Comparison of ENCODE assay signal across 7 mouse cellular contexts in the genomic region with DNA sequence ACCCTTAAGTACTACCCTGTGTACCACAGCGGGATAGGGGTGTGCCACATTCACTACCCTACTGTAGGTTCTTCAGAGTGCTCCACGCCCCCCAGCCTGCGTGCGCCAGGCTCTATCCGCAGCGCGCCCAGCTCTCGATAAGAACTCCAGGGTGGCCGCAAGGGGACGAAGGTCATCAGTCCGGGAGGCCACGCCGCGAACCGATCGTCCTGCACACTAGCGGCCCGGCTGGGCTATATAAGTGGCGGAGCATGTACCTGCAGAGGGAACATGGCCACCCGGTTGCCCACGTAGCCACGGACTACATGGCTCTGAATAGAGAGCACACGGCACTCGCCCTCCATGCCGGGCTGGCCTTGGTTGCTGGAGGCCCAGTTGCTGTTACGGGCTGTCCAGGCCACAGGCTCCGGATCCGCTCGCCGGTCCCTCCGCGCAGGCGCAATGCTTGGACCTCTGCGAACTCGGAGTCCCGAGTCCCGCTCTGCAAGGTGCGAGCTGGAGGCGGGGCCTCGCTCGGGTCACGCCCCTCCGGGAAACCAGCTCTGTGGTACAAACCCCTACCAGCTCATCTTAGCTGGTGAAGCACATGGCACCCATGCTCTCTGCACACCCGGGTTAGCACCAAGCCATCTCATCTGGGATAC.
DNase-seq lines count a peak whose midpoint lies in the region; ATAC-seq and TF ChIP-seq lines count a peak whose summit lies in the region.

No protein-coding gene starts in this region.

- H3K4me3 ChIP-seq in forebrain, embryonic 16.5 days (replicated peaks; ENCODE audit: low read length): peak overlapping the region; percentile 52
- H3K4me3 ChIP-seq in liver, embryonic 14.5 days (ENCODE audit: insufficient read depth in 1 of 2, low read depth in 2 of 2, low read length in 2 of 2): peak overlapping the region; percentile 58 to 70

- peak; percentile 71 for ATAC-seq in forebrain, embryonic 16.5 days
- ATAC-seq in liver, embryonic 14.5 days (ENCODE audit: insufficient read depth): peak; percentile 88

- no peaks in the 10 kb centered on the region for H3K36me3 ChIP-seq in forebrain, embryonic 16.5 days (ENCODE audit: control insufficient read depth, insufficient read depth)
- no peaks in the 10 kb centered on the region for H3K36me3 ChIP-seq in liver, embryonic 14.5 days (replicated peaks; ENCODE audit: control insufficient read depth, insufficient read depth, low read depth)

- WGBS in forebrain, embryonic 16.5 days: 1% methylated on average over 44 of the region's 44 CpGs
- WGBS in liver, embryonic 14.5 days (ENCODE audit: insufficient replicate concordance): 2% methylated on average over 44 of the region's 44 CpGs

- H3K4me2 ChIP-seq in forebrain, embryonic 16.5 days (ENCODE audit: low read length): peak overlapping the region; percentile 90
- peak overlapping the region; percentile 100 for H3K4me2 ChIP-seq in liver, embryonic 14.5 days (ENCODE audit: low read depth)

- H3K27me3 ChIP-seq in forebrain, embryonic 16.5 days (replicated peaks; ENCODE audit: control insufficient read depth, insufficient read depth, low read length): no peaks in the 10 kb centered on the region
- no peaks in the 10 kb centered on the region for H3K27me3 ChIP-seq in liver, embryonic 14.5 days (ENCODE audit: control insufficient read depth, insufficient read depth, low read length)

- H3K9ac ChIP-seq in forebrain, embryonic 16.5 days (replicated peaks; ENCODE audit: low read depth, low read length): peak overlapping the region; percentile 57
- H3K9ac ChIP-seq in liver, embryonic 14.5 days (replicated peaks): peak overlapping the region; percentile 80

- no peak for TF ChIP-seq EP300 in liver, embryonic 14.5 days (IDR thresholded peaks at IDR 0.05; ENCODE audit: low read depth)

- no peak overlapping the region for H3K27ac ChIP-seq in forebrain, embryonic 16.5 days (ENCODE audit: low read length)
- H3K27ac ChIP-seq in liver, embryonic 14.5 days: peak overlapping the region; percentile 56

- peaks cover 6% of the 10 kb centered on the region for H3K4me1 ChIP-seq in forebrain, embryonic 16.5 days (replicated peaks; ENCODE audit: control insufficient read depth, insufficient read depth, low read length)
- peaks cover 13 to 17% of the 10 kb centered on the region in 2 experiments for H3K4me1 ChIP-seq in liver, embryonic 14.5 days (replicated peaks; ENCODE audit: control insufficient read depth in 2 of 2, insufficient read depth in 2 of 2, low read length in 1 of 2)

- H3K9me3 ChIP-seq in forebrain, embryonic 16.5 days (ENCODE audit: control insufficient read depth, low read length): no peaks in the 10 kb centered on the region
- no peaks in the 10 kb centered on the region for H3K9me3 ChIP-seq in liver, embryonic 14.5 days (ENCODE audit: control insufficient read depth, low read length)

- DNase-seq in ZHBTc4 (ENCODE audit: low read depth, low spot score): peak; percentile 88
- peak; percentile 63 to 65 for DNase-seq in cerebellum, adult 18-20 months
- DNase-seq in induced T-regulatory cell, adult 2 months (ENCODE audit: low read depth): peak; percentile 74
- DNase-seq in liver, embryonic 14.5 days (ENCODE audit: low read depth in 3 of 3, low spot score in 3 of 3): peak in 2 of 3 experiments; percentile 68 to 75
- DNase-seq in neural tube, embryonic 10.5 days (ENCODE audit: extremely low spot score, low spot score): peak; percentile 77
- DNase-seq in thymus, postnatal 25 days: peak; percentile 73

- TF ChIP-seq CTCF in liver, embryonic 14.5 days (IDR thresholded peaks at IDR 0.05; ENCODE audit: low read depth): no peak; the same call in 1 of the 2 replicates
